Mouse (Mus musculus) CH12.LX (cell line): ENCODE measurements around the gene Nkd1. TPM values are rescaled to one million over a fixed set of nuclear protein-coding genes. Genes with fewer than 3 reads are reported as not detected.
A peak's percentile ranks its signal among the peaks of the same experiment; 100 is the strongest.

Experiments used
- DNase-seq: peaks from one replicate; pipeline ENCODE4 v3.0.0-alpha.2; 2013; ENCODE audit errors: extremely low read depth
- H3K27ac ChIP-seq: 2 replicates; pipeline ENCODE4 v1.5.1; 2012; ENCODE audit warnings: low read depth, mild to moderate bottlenecking, control low read depth, moderate library complexity; ENCODE audit not compliant: insufficient read depth
- H3K27me3 ChIP-seq: replicated peaks from 2 replicates; pipeline ENCODE3; 2012; ENCODE audit warnings: inconsistent platforms
- H3K36me3 ChIP-seq, 2 experiments: replicated peaks in 1 of 2; 2 replicates each; pipeline versions ENCODE3 to v1.6.1; 2012; ENCODE audit warnings: inconsistent platforms in 1 of 2, low read length in 1 of 2, mild to moderate bottlenecking in 1 of 2, mixed read lengths in 1 of 2, moderate library complexity in 1 of 2; ENCODE audit not compliant: control insufficient read depth in 1 of 2, insufficient read depth in 1 of 2
- H3K4me1 ChIP-seq, 2 experiments: 2 replicates each; pipeline ENCODE4 v1.6.1; 2012; ENCODE audit warnings: inconsistent platforms in 1 of 2, moderate library complexity in 1 of 2; ENCODE audit not compliant: insufficient read depth in 2 of 2, control insufficient read depth in 1 of 2
- H3K4me2 ChIP-seq: 2 replicates; pipeline ENCODE4 v1.6.1; 2012; ENCODE audit warnings: low read depth, mild to moderate bottlenecking, control low read depth; ENCODE audit not compliant: poor library complexity, insufficient read depth, severe bottlenecking
- H3K4me3 ChIP-seq, 3 experiments: fragments of 150-350 bp in 1 of 3; sonication (generic) in 1 of 3; replicated peaks in 1 of 3; 2 replicates each; pipeline versions ENCODE3 to v1.5.1; 2011 to 2012; ENCODE audit warnings: low read depth in 2 of 3, low read length in 2 of 3, mild to moderate bottlenecking in 2 of 3, moderate library complexity in 2 of 3, control low read depth in 1 of 3, improper control_type of control experiment in 1 of 3, inconsistent platforms in 1 of 3, mixed read lengths in 1 of 3; ENCODE audit not compliant: poor library complexity in 1 of 3
- H3K79me2 ChIP-seq: replicated peaks from 2 replicates; pipeline ENCODE4 v1.6.1; 2012; ENCODE audit warnings: mild to moderate bottlenecking, moderate library complexity; ENCODE audit not compliant: control insufficient read depth, poor library complexity, insufficient read depth, severe bottlenecking; ENCODE audit errors: extremely low read depth
- H3K9ac ChIP-seq: 2 replicates; pipeline ENCODE4 v1.6.1; 2012; ENCODE audit warnings: low read depth, mild to moderate bottlenecking, control low read depth, moderate library complexity; ENCODE audit not compliant: insufficient read depth
- H3K9me3 ChIP-seq: replicated peaks from 2 replicates; pipeline ENCODE3; 2012; ENCODE audit warnings: low read length, inconsistent platforms, mixed read lengths
- BHLHE40 ChIP-seq: IDR thresholded peaks from 2 replicates; pipeline ENCODE4 v1.6.1; 2011; ENCODE audit warnings: mild to moderate bottlenecking, low read depth, low read length, improper control_type of control experiment
- CHD2 ChIP-seq: IDR thresholded peaks from 2 replicates; pipeline ENCODE4 v1.6.1; 2011; ENCODE audit warnings: low read length, improper control_type of control experiment
- CTCF ChIP-seq, 2 experiments: IDR thresholded peaks in 1 of 2; conservative IDR thresholded peaks in 1 of 2; 2 replicates each; pipeline ENCODE4 v1.5.1; 2011 to 2012; ENCODE audit warnings: low read depth in 2 of 2, low read length in 2 of 2, improper control_type of control experiment in 1 of 2, inconsistent platforms in 1 of 2, mild to moderate bottlenecking in 1 of 2, moderate library complexity in 1 of 2
- E2F4 ChIP-seq: IDR thresholded peaks from 2 replicates; pipeline ENCODE4 v1.6.1; 2011; ENCODE audit warnings: low read depth, low read length, improper control_type of control experiment; ENCODE audit not compliant: insufficient replicate concordance
- ELF1 ChIP-seq: IDR thresholded peaks from 2 replicates; pipeline ENCODE4 v1.6.1; 2014; ENCODE audit warnings: low read depth, mild to moderate bottlenecking, inconsistent platforms, low read length, improper control_type of control experiment
- EP300 ChIP-seq: IDR thresholded peaks from 2 replicates; pipeline ENCODE4 v1.6.1; 2011; ENCODE audit warnings: low read length, improper control_type of control experiment
- ETS1 ChIP-seq: conservative IDR thresholded peaks from 2 replicates; pipeline ENCODE4 v1.6.1; 2012; ENCODE audit warnings: low read depth, mild to moderate bottlenecking, inconsistent platforms, low read length, improper control_type of control experiment, moderate library complexity
- GABPA ChIP-seq: IDR thresholded peaks from 2 replicates; pipeline ENCODE4 v1.6.1; 2012; ENCODE audit warnings: low read depth, low read length, improper control_type of control experiment, inconsistent platforms; ENCODE audit not compliant: insufficient replicate concordance
- IRF4 ChIP-seq: IDR thresholded peaks from 2 replicates; pipeline ENCODE4 v1.6.1; 2014; ENCODE audit warnings: low read depth, mild to moderate bottlenecking, inconsistent platforms, low read length, improper control_type of control experiment
- JUND ChIP-seq: conservative IDR thresholded peaks from 2 replicates; pipeline ENCODE4 v1.6.1; 2011; ENCODE audit warnings: low read depth, low read length, improper control_type of control experiment
- MAFK ChIP-seq: IDR thresholded peaks from 2 replicates; pipeline ENCODE4 v1.6.1; 2011; ENCODE audit warnings: low read length, improper control_type of control experiment; ENCODE audit not compliant: insufficient replicate concordance
- MAX ChIP-seq: IDR thresholded peaks from 2 replicates; pipeline ENCODE4 v1.6.1; 2011; ENCODE audit warnings: low read length, improper control_type of control experiment
- MAZ ChIP-seq: IDR thresholded peaks from 2 replicates; pipeline ENCODE4 v1.6.1; 2012; ENCODE audit warnings: low read depth, mild to moderate bottlenecking, inconsistent platforms, low read length, improper control_type of control experiment, moderate library complexity
- MEF2A ChIP-seq: IDR thresholded peaks from 2 replicates; pipeline ENCODE4 v1.6.1; 2014; ENCODE audit warnings: low read depth, mild to moderate bottlenecking, inconsistent platforms, low read length, improper control_type of control experiment, borderline replicate concordance
- MXI1 ChIP-seq: IDR thresholded peaks from 2 replicates; pipeline ENCODE4 v1.6.1; 2011; ENCODE audit warnings: mild to moderate bottlenecking, low read depth, low read length, improper control_type of control experiment
- NRF1 ChIP-seq: IDR thresholded peaks from 2 replicates; pipeline ENCODE4 v1.6.1; 2014; ENCODE audit warnings: low read depth, mild to moderate bottlenecking, inconsistent platforms, low read length, improper control_type of control experiment, moderate library complexity
- PAX5 ChIP-seq: IDR thresholded peaks from 2 replicates; pipeline ENCODE4 v1.6.1; 2012; ENCODE audit warnings: low read length, inconsistent platforms, mixed read lengths
- POLR2A ChIP-seq: IDR thresholded peaks from 2 replicates; pipeline ENCODE4 v1.6.1; 2011; ENCODE audit warnings: low read depth, mild to moderate bottlenecking, improper control_type of control experiment, low read length
- POLR2AphosphoS2 ChIP-seq: IDR thresholded peaks from 2 replicates; pipeline ENCODE4 v1.6.1; 2011; ENCODE audit warnings: low read depth, low read length, improper control_type of control experiment
- RCOR1 ChIP-seq: conservative IDR thresholded peaks from 2 replicates; pipeline ENCODE4 v1.6.1; 2012; ENCODE audit warnings: low read depth, mild to moderate bottlenecking, inconsistent platforms, low read length, improper control_type of control experiment
- SIN3A ChIP-seq: IDR thresholded peaks from 2 replicates; pipeline ENCODE4 v1.6.1; 2012; ENCODE audit warnings: low read length, improper control_type of control experiment, inconsistent platforms
- SMC3 ChIP-seq: IDR thresholded peaks from 2 replicates; pipeline ENCODE4 v1.6.1; 2011; ENCODE audit warnings: low read depth, low read length, improper control_type of control experiment
- TCF12 ChIP-seq: IDR thresholded peaks from 2 replicates; pipeline ENCODE4 v1.6.1; 2014; ENCODE audit warnings: low read depth, mild to moderate bottlenecking, inconsistent platforms, low read length, improper control_type of control experiment
- UBTF ChIP-seq: IDR thresholded peaks from 2 replicates; pipeline ENCODE4 v1.6.1; 2012; ENCODE audit warnings: low read depth, mild to moderate bottlenecking, inconsistent platforms, low read length, improper control_type of control experiment, moderate library complexity
- USF1 ChIP-seq: IDR thresholded peaks from 2 replicates; pipeline ENCODE4 v1.6.1; 2014; ENCODE audit warnings: low read depth, mild to moderate bottlenecking, inconsistent platforms, low read length, improper control_type of control experiment
- ZMIZ1 ChIP-seq: IDR thresholded peaks from 2 replicates; pipeline ENCODE4 v1.6.1; 2012; ENCODE audit warnings: low read depth, mild to moderate bottlenecking, inconsistent platforms, low read length, improper control_type of control experiment
- dilution Hi-C: fragments of 300-500 bp; cut with MboI; formaldehyde crosslinking; loops from 2 replicates; pipeline ENCODE4 v1.14.3; 2020; ENCODE audit warnings: low sequenced_read_pairs; ENCODE audit not compliant: extremely low pct_unique_long_range_greater_than_20kb, extremely low pct_ligation_motif_present
- in situ Hi-C: fragments of 300-500 bp; cut with MboI; formaldehyde crosslinking; loops from 3 replicates; pipeline ENCODE4 v1.14.3; 2019; ENCODE audit warnings: low sequenced_read_pairs, low pct_ligation_motif_present, low pct_unique_long_range_greater_than_20kb, mixed read lengths
- polyA plus RNA-seq: library from polyadenylated mRNA; unstranded; fragments of >175 nt; gene quantifications from 2 replicates; pipeline ENCODE4 v1.2.1, GENCODE M21; 2012; ENCODE audit warnings: low read depth; ENCODE audit not compliant: insufficient read length
- total RNA-seq, 2 experiments: library from RNA; depleted of rRNA; stranded (reverse); fragments of 300-350 nt in 1 of 2; fragments of >200 nt in 1 of 2; gene quantifications; 2 replicates each; pipeline ENCODE4 v1.2.3; 2012 to 2014

The Nkd1 gene
- total and polyA plus RNA-seq, 3 experiments = 0.24 to 0.67 (median 0.30) TPM

GRCm38 (mm10) chr8:88626433-88626832 lies 105.3 kb downstream of the Nkd1 start:
- no peak overlapping the region for H3K4me2 ChIP-seq
- dilution Hi-C loops = no loop called here
- DNase-seq = no peak
- H3K27ac ChIP-seq = 0 out of 2 replicates have a peak overlapping the region, but pooled peaks have one; percentile 4
- no peak overlapping the region for H3K4me3 ChIP-seq
- in situ Hi-C loops = loop anchor here (10.0 kb wide), 1 partner anchor 252 kb away; no protein-coding TSS in a partner anchor
- peaks cover 27% of the 10 kb centered on the region for H3K9me3 ChIP-seq
- no peak overlapping the region for H3K9ac ChIP-seq
- TF ChIP-seq USF1 (no peak), JUND (no peak), ZMIZ1 (no peak), MAZ (0 out of 2 replicates have a peak, but pooled peaks have one; percentile 69), CHD2 (peak; percentile 63), MXI1 (no peak), BHLHE40 (peak; percentile 70), EP300 (peak; percentile 68), NRF1 (no peak), RCOR1 (peak; percentile 49; the same call in 1 of the 2 replicates), ETS1 (peak; percentile 56), POLR2A (no peak; the same call in 1 of the 2 replicates), TCF12 (peak; percentile 58; the same call in 1 of the 2 replicates), MAFK (no peak), CTCF (conservative IDR thresholded peaks at IDR 0.05 in 1 of 2, IDR thresholded peaks at IDR 0.05 in 1 of 2; ENCODE audit: low read depth in 2 of 2, low read length in 2 of 2) (no peak), E2F4 (no peak), PAX5 (no peak), UBTF (no peak), SIN3A (no peak), MAX (0 out of 2 replicates have a peak, but pooled peaks have one; percentile 30), ELF1 (peak; percentile 59), IRF4 (peak; percentile 45), SMC3 (0 out of 2 replicates have a peak, but pooled peaks have one; percentile 14), MEF2A (peak; percentile 58; the same call in 1 of the 2 replicates), POLR2AphosphoS2 (no peak), GABPA (no peak)
- peaks cover 15% of the 10 kb centered on the region for H3K79me2 ChIP-seq
- peaks cover 68 to 90% of the 10 kb centered on the region in 2 experiments for H3K36me3 ChIP-seq
- no peaks in the 10 kb centered on the region for H3K27me3 ChIP-seq
- H3K4me1 ChIP-seq = peaks cover 18 to 74% of the 10 kb centered on the region in 2 experiments
